Mouse (Mus musculus) hindbrain, embryonic 14.5 days (tissue): ENCODE data around the gene Ahnak. TPM values are rescaled to one million over a fixed set of nuclear protein-coding genes. Genes with fewer than 3 reads are reported as not detected.
A peak's percentile ranks its signal among the peaks of the same experiment; 100 is the strongest.

Source experiments
- ATAC-seq: fragments of 200-750 bp; cut with Nextera tagmentation; 2 replicates; pipeline ENCODE4 v1.8.0; 2017; ENCODE audit warnings: moderate number of reproducible peaks, mild to moderate bottlenecking, moderate TSS enrichment, moderate library complexity; ENCODE audit not compliant: low FRiP score
- DNase-seq: peaks from one replicate; pipeline ENCODE4 v3.0.0-alpha.2; 2015; ENCODE audit warnings: low spot score
- H3K27ac ChIP-seq: fragments of 300-500 bp; sonication (generic); 2 replicates; pipeline ENCODE4 v1.5.1; 2014; ENCODE audit warnings: mild to moderate bottlenecking, moderate library complexity
- H3K27me3 ChIP-seq: fragments of 300-500 bp; sonication (generic); 2 replicates; pipeline ENCODE4 v1.6.1; 2014; ENCODE audit warnings: mild to moderate bottlenecking, low read length, mixed read lengths; ENCODE audit not compliant: control insufficient read depth, insufficient read depth
- H3K36me3 ChIP-seq: fragments of 300-500 bp; sonication (generic); replicated peaks from 2 replicates; pipeline ENCODE4 v1.6.1; 2014; ENCODE audit not compliant: control insufficient read depth, insufficient read depth
- H3K4me1 ChIP-seq: fragments of 300-500 bp; sonication (generic); replicated peaks from 2 replicates; pipeline ENCODE4 v1.6.1; 2014; ENCODE audit warnings: antibody characterized with exemption, low read length, mixed read lengths; ENCODE audit not compliant: control insufficient read depth, insufficient read depth
- H3K4me2 ChIP-seq: fragments of 300-500 bp; sonication (generic); replicated peaks from 2 replicates; pipeline ENCODE4 v1.6.1; 2014; ENCODE audit warnings: mild to moderate bottlenecking, moderate library complexity
- H3K4me3 ChIP-seq: fragments of 300-500 bp; sonication (generic); replicated peaks from 2 replicates; pipeline ENCODE4 v1.5.1; 2014; ENCODE audit warnings: mild to moderate bottlenecking, low read length
- H3K9ac ChIP-seq: fragments of 300-500 bp; sonication (generic); 2 replicates; pipeline ENCODE4 v1.6.1; 2014
- H3K9me3 ChIP-seq: fragments of 300-500 bp; sonication (generic); 2 replicates; pipeline ENCODE4 v1.6.1; 2016; ENCODE audit warnings: low read length; ENCODE audit not compliant: control insufficient read depth
- WGBS: fragments of 180-500 bp; shearing (Covaris S2); extraction: QIAGEN DNeasy Blood & Tissue Kit; methylation state at CpG from one replicate; pipeline ENCODE4 v1.1.7; 2014; 5-methylcytosine and 5-hydroxymethylcytosine counted together
- polyA plus RNA-seq: library from polyadenylated mRNA; unstranded; fragments of >200 nt; fragmentation: Nextera tagmentation; extraction: Ambion mirVana; gene quantifications from 2 replicates; pipeline ENCODE4 v1.2.1, GENCODE M21; 2014

Ahnak gene
- polyA plus RNA-seq, 1 experiment from 2014 or later: 4.9 TPM

DNA sequence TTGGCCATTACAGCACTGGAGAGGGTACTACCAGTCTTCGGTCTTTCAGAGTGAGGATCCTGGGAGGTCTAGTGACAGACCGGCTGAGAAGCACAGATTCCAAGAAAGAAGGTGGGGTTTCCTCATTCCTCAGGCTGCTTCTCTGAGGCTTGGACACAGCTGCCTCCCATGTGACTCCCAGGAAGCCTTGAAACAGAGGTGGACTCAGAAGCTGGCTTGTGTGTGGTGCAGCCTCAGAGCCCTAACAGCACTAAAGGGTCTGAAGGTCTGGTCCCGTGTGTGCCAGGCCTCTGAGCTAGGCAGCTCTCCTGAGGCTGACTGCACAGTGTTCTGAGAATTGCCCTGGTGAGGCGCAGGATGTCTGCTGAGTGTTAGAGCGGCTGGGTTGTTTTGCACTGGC, 117.0 kb downstream of the Ahnak start:
- no peaks in the 10 kb centered on the region for H3K27me3 ChIP-seq
- H3K4me1 ChIP-seq: no peaks in the 10 kb centered on the region
- H3K27ac ChIP-seq: no peak overlapping the region
- 71% methylated on average over 5 of the region's 5 CpGs for WGBS
- DNase-seq (no peak), ATAC-seq (no peak)
- H3K9me3 ChIP-seq: no peaks in the 10 kb centered on the region
- H3K4me3 ChIP-seq: no peak overlapping the region
- H3K36me3 ChIP-seq: no peaks in the 10 kb centered on the region
- no peak overlapping the region for H3K9ac ChIP-seq
- H3K4me2 ChIP-seq: no peak overlapping the region

- no peak overlapping the region for H3K4me2 ChIP-seq
- no peaks in the 10 kb centered on the region for H3K36me3 ChIP-seq
- no peak overlapping the region for H3K27ac ChIP-seq
- H3K27me3 ChIP-seq: no peaks in the 10 kb centered on the region
- no peaks in the 10 kb centered on the region for H3K4me1 ChIP-seq
- H3K9me3 ChIP-seq: no peaks in the 10 kb centered on the region
- H3K9ac ChIP-seq: no peak overlapping the region; the same call in 1 of the 2 replicates
- ATAC-seq (no peak), DNase-seq (no peak)
- 77% methylated on average over 4 of the region's 4 CpGs for WGBS
- H3K4me3 ChIP-seq: no peak overlapping the region
Measured at GRCm38 (mm10) chr19:9106751-9107378, 117.8 kb downstream of the Ahnak start.

- Histone ChIP-seq H3K4me3 (no peak overlapping the region), H3K27me3 (no peaks in the 10 kb centered on the region), H3K36me3 (no peaks in the 10 kb centered on the region; the same call in 1 of the 2 replicates), H3K4me1 (no peaks in the 10 kb centered on the region), H3K9ac (no peak overlapping the region), H3K4me2 (no peak overlapping the region), H3K27ac (no peak overlapping the region), H3K9me3 (no peaks in the 10 kb centered on the region)
- ATAC-seq (no peak), DNase-seq (no peak)
- 79% methylated on average over 1 of the region's 1 CpGs for WGBS
Measured at GRCm38 (mm10) chr19:9107379-9107755, 118.3 kb downstream of the Ahnak start.

GRCm38 (mm10) chr19:9108536-9108935, 119.5 kb downstream of the Ahnak start:
- no peak for ATAC-seq
- DNase-seq: no peak
- 83% methylated on average over 1 of the region's 1 CpGs for WGBS

GRCm38 (mm10) chr19:9110182-9110869, 121.2 kb downstream of the Ahnak start:
- Histone ChIP-seq H3K4me2 (no peak overlapping the region), H3K4me1 (no peaks in the 10 kb centered on the region), H3K9ac (no peak overlapping the region), H3K4me3 (no peak overlapping the region), H3K9me3 (no peaks in the 10 kb centered on the region), H3K27ac (no peak overlapping the region), H3K36me3 (peaks cover 21% of the 10 kb centered on the region), H3K27me3 (no peaks in the 10 kb centered on the region)
- ATAC-seq (peak; percentile 85), DNase-seq (peak; percentile 90)
- 64% methylated on average over 4 of the region's 4 CpGs for WGBS

More at GRCm38 (mm10) chr19:9108536-9108935, 119.5 kb downstream of the Ahnak start:
- no peaks in the 10 kb centered on the region for H3K27me3 ChIP-seq
- H3K27ac ChIP-seq: no peak overlapping the region
- H3K4me3 ChIP-seq: no peak overlapping the region
- H3K36me3 ChIP-seq: peaks cover 9% of the 10 kb centered on the region
- no peaks in the 10 kb centered on the region for H3K4me1 ChIP-seq
- H3K9ac ChIP-seq: no peak overlapping the region
- no peaks in the 10 kb centered on the region for H3K9me3 ChIP-seq
- no peak overlapping the region for H3K4me2 ChIP-seq

GRCm38 (mm10) chr19:9112043-9112442, 123.0 kb downstream of the Ahnak start:
- no peak for DNase-seq
- 81% methylated on average over 8 of the region's 8 CpGs for WGBS
- no peak overlapping the region for H3K4me3 ChIP-seq

GRCm38 (mm10) chr19:9116268-9116667, 127.2 kb downstream of the Ahnak start:
- WGBS: 89% methylated on average over 4 of the region's 4 CpGs
- no peak for DNase-seq
- no peak for ATAC-seq
- H3K4me2 ChIP-seq: no peak overlapping the region
- peaks cover 31% of the 10 kb centered on the region for H3K36me3 ChIP-seq
- no peaks in the 10 kb centered on the region for H3K27me3 ChIP-seq
- no peaks in the 10 kb centered on the region for H3K4me1 ChIP-seq
- H3K9me3 ChIP-seq: no peaks in the 10 kb centered on the region
- H3K4me3 ChIP-seq: no peak overlapping the region
- no peak overlapping the region for H3K9ac ChIP-seq
- H3K27ac ChIP-seq: no peak overlapping the region

More at GRCm38 (mm10) chr19:9112043-9112442, 123.0 kb downstream of the Ahnak start:
- Histone ChIP-seq H3K4me2 (no peak overlapping the region), H3K27me3 (no peaks in the 10 kb centered on the region), H3K4me1 (no peaks in the 10 kb centered on the region), H3K36me3 (peaks cover 31% of the 10 kb centered on the region), H3K9ac (no peak overlapping the region), H3K9me3 (no peaks in the 10 kb centered on the region), H3K27ac (no peak overlapping the region)
- ATAC-seq: no peak

DNA sequence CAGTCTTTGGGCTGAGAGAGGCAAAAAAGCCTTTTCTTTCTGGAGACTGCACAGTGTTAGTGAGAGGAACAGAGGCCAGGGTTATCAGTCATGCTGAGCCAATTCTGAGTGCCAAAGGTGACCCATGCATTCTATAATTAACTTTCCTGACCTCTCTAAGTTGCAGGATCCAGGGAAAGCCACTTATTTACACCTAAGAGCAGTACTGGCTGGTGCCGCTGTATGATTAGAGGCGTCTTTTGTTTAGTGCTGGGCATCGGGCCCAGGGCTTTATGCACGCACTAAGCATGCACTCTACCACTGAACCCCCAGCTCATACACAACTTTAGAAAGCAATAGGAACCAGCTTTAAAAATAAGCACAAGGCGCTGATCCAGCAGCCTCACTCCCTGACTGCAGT, 128.2 kb downstream of the Ahnak start:
- Histone ChIP-seq H3K4me3 (no peak overlapping the region), H3K4me1 (no peaks in the 10 kb centered on the region), H3K9me3 (no peaks in the 10 kb centered on the region), H3K27ac (no peak overlapping the region), H3K9ac (no peak overlapping the region), H3K4me2 (no peak overlapping the region), H3K36me3 (peaks cover 31% of the 10 kb centered on the region), H3K27me3 (no peaks in the 10 kb centered on the region)
- no peak for DNase-seq
- no peak; the same call in 1 of the 2 replicates for ATAC-seq
- 77% methylated on average over 5 of the region's 5 CpGs for WGBS

DNA sequence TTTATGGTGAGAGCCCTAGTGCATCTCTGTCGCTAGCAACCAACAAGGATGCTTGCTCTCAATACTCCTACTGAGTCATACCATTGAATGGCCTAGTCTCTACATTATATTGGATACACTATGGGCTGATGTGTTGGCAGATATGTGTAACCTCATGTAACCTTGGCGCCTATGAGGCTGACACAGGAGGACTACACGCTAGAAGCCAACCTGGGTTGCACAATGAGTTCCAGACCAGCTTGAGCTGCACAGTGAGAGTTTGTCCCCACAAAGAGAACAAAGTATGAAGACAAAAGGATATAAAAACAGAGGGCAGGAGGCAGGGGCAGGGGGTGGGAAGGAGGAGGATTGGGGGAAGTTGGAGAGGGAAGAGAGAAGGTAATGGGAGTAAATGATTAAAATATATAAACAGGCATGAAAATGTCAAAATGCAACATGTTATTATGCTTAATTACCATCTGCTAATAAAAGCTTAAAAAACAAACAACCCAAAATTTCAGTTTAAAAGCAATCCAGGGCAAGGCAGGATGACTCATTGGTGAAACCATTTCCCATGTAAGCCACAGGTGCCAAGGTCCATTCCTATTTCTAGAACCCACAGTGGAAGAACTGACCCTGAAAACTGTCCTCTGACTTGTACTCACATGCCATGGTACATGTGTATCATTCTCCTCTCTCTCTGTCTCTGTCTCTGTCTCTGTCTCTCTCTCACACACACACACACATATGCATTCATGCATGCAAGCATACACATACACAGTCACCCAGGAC, 130.8 kb downstream of the Ahnak start:
- H3K4me1 ChIP-seq: no peaks in the 10 kb centered on the region
- no peaks in the 10 kb centered on the region for H3K27me3 ChIP-seq
- H3K4me3 ChIP-seq: no peak overlapping the region
- ATAC-seq: no peak
- no peaks in the 10 kb centered on the region for H3K9me3 ChIP-seq
- H3K27ac ChIP-seq: no peak overlapping the region
- peaks cover 11% of the 10 kb centered on the region; the same call in 1 of the 2 replicates for H3K36me3 ChIP-seq
- no peak overlapping the region for H3K4me2 ChIP-seq
- DNase-seq: no peak
- H3K9ac ChIP-seq: no peak overlapping the region
- WGBS: 89% methylated on average over 3 of the region's 3 CpGs
